Mouse (Mus musculus) neural tube, embryonic 12.5 days (tissue): ENCODE measurements around the gene Vmn1r204. TPM values are rescaled to one million over a fixed set of nuclear protein-coding genes. Genes with fewer than 3 reads are reported as not detected.
"Not testable (repeated sequence)": the region's sequence is repeated elsewhere in the genome, so short reads cannot be mapped to it uniquely, and the experiment has no call there.

Experiments
- ATAC-seq: fragments of 200-750 bp; cut with Nextera tagmentation; 2 replicates; pipeline ENCODE4 v1.8.0; 2017; ENCODE audit warnings: low read depth, mild to moderate bottlenecking, moderate TSS enrichment, moderate library complexity; ENCODE audit not compliant: low FRiP score
- H3K27ac ChIP-seq: fragments of 300-500 bp; sonication (generic); 2 replicates; pipeline ENCODE4 v1.5.1; 2016
- H3K27me3 ChIP-seq: fragments of 300-500 bp; sonication (generic); replicated peaks from 2 replicates; pipeline ENCODE4 v1.6.1; 2016; ENCODE audit warnings: mild to moderate bottlenecking
- H3K36me3 ChIP-seq: fragments of 300-500 bp; sonication (generic); 2 replicates; pipeline ENCODE4 v1.6.1; 2016; ENCODE audit warnings: mild to moderate bottlenecking
- H3K4me1 ChIP-seq: fragments of 300-500 bp; sonication (generic); 2 replicates; pipeline ENCODE4 v1.6.1; 2016
- H3K4me2 ChIP-seq: fragments of 300-500 bp; sonication (generic); replicated peaks from 2 replicates; pipeline ENCODE4 v1.6.1; 2016; ENCODE audit warnings: mild to moderate bottlenecking
- H3K4me3 ChIP-seq: fragments of 300-500 bp; sonication (generic); 2 replicates; pipeline ENCODE4 v1.5.1; 2016
- H3K9ac ChIP-seq: fragments of 300-500 bp; sonication (generic); 2 replicates; pipeline ENCODE4 v1.6.1; 2016; ENCODE audit warnings: mild to moderate bottlenecking
- H3K9me3 ChIP-seq: fragments of 300-500 bp; sonication (generic); 2 replicates; pipeline ENCODE4 v1.6.1; 2016; ENCODE audit warnings: mild to moderate bottlenecking
- WGBS: fragments of 180-500 bp; shearing (Covaris S2); methylation state at CpG from one replicate; pipeline ENCODE4 v1.1.7; 2016; 5-methylcytosine and 5-hydroxymethylcytosine counted together
- polyA plus RNA-seq: library from polyadenylated mRNA; unstranded; fragments of >200 nt; fragmentation: Nextera tagmentation; extraction: Ambion mirVana; gene quantifications from 2 replicates; pipeline ENCODE4 v1.2.1, GENCODE M21; 2016

Gene Vmn1r204
- polyA plus RNA-seq = not detected in 2 replicates

GRCm38 (mm10) chr13:22552898-22553297, at the start of gene Vmn1r204:
Gene Vmn1r204, plus strand, starts transcription at chr13:22553198.
- not testable (repeated sequence) for H3K27me3 ChIP-seq, H3K9ac ChIP-seq, H3K4me1 ChIP-seq, H3K4me3 ChIP-seq, H3K9me3 ChIP-seq, ATAC-seq, H3K27ac ChIP-seq, H3K36me3 ChIP-seq, H3K4me2 ChIP-seq
- 76% methylated on average over 1 of the region's 1 CpGs for WGBS

- no peaks in the 10 kb centered on the region for H3K4me1 ChIP-seq
- no peak within 1 kb of the TSS for H3K4me3 ChIP-seq
- ATAC-seq = no peak
- no peaks in the 10 kb centered on the region for H3K9me3 ChIP-seq
- H3K27me3 ChIP-seq = no peaks in the 10 kb centered on the region
- no peak within 1 kb of the TSS for H3K4me2 ChIP-seq
- no peak within 1 kb of the TSS for H3K27ac ChIP-seq
- no peaks in the 10 kb centered on the region for H3K36me3 ChIP-seq
- no peak within 1 kb of the TSS for H3K9ac ChIP-seq
These were observed 47.7 kb upstream of the Vmn1r204 start, which contains the start of gene Vmn1r202 for GRCm38 (mm10) chr13:22505281-22505680. Gene Vmn1r202, minus strand, starts transcription at chr13:22505381.

GRCm38 (mm10) chr13:22517814-22518213, 35.2 kb upstream of the Vmn1r204 start, which contains the start of gene Vmn1r203:
Gene Vmn1r203, plus strand, starts transcription at chr13:22518114.
- Histone ChIP-seq H3K4me3 (no peak within 1 kb of the TSS), H3K4me1 (no peaks in the 10 kb centered on the region), H3K4me2 (no peak within 1 kb of the TSS), H3K36me3 (no peaks in the 10 kb centered on the region), H3K9ac (no peak within 1 kb of the TSS), H3K27me3 (no peaks in the 10 kb centered on the region), H3K27ac (no peak within 1 kb of the TSS), H3K9me3 (no peaks in the 10 kb centered on the region)
- no peak for ATAC-seq

- H3K4me2 ChIP-seq, H3K4me3 ChIP-seq, H3K9ac ChIP-seq, H3K27me3 ChIP-seq, H3K36me3 ChIP-seq, ATAC-seq, H3K27ac ChIP-seq, H3K9me3 ChIP-seq, H3K4me1 ChIP-seq: not testable (repeated sequence)
- 87% methylated on average over 3 of the region's 3 CpGs for WGBS
These were observed 21.9 kb downstream of the Vmn1r204 start for GRCm38 (mm10) chr13:22574911-22575310.

GRCm38 (mm10) chr13:22583336-22583735, 30.3 kb downstream of the Vmn1r204 start:
- not testable (repeated sequence) for H3K4me1 ChIP-seq, H3K4me3 ChIP-seq, H3K4me2 ChIP-seq, H3K27me3 ChIP-seq, H3K9me3 ChIP-seq, ATAC-seq, H3K36me3 ChIP-seq, H3K27ac ChIP-seq, H3K9ac ChIP-seq
- 78% methylated on average over 14 of the region's 14 CpGs for WGBS

- no peak within 1 kb of the TSS for H3K4me3 ChIP-seq
- no peak for ATAC-seq
- H3K36me3 ChIP-seq = no peaks in the 10 kb centered on the region
- no peaks in the 10 kb centered on the region for H3K27me3 ChIP-seq
- H3K9me3 ChIP-seq = no peaks in the 10 kb centered on the region
- WGBS = 85% methylated on average over 3 of the region's 3 CpGs
- no peak within 1 kb of the TSS for H3K9ac ChIP-seq
- H3K4me2 ChIP-seq = no peak within 1 kb of the TSS
- no peak within 1 kb of the TSS for H3K27ac ChIP-seq
- H3K4me1 ChIP-seq = no peaks in the 10 kb centered on the region
These were observed 39.9 kb downstream of the Vmn1r204 start, which contains the start of gene Vmn1r205 for GRCm38 (mm10) chr13:22592900-22593299. Gene Vmn1r205, minus strand, starts transcription at chr13:22593000.

Other genes starting within 250 kb of the Vmn1r204 start
- gene Vmn1r197, start 228.6 kb upstream of the Vmn1r204 start, polyA plus RNA-seq = not detected in 2 replicates
- gene Vmn1r198, start 202.8 kb upstream of the Vmn1r204 start, polyA plus RNA-seq = not detected in 2 replicates
- not detected in 2 replicates for gene Vmn1r199, start 173.4 kb upstream of the Vmn1r204 start, polyA plus RNA-seq
- 0.04 TPM in 2 replicates for gene Vmn1r200, start 162.8 kb upstream of the Vmn1r204 start, polyA plus RNA-seq
- not detected in 2 replicates for gene Vmn1r201, start 81.3 kb upstream of the Vmn1r204 start, polyA plus RNA-seq
- not detected in 2 replicates for gene Vmn1r202, start 47.8 kb upstream of the Vmn1r204 start, polyA plus RNA-seq
- not detected in 2 replicates for gene Vmn1r203, start 35.1 kb upstream of the Vmn1r204 start, polyA plus RNA-seq
- gene Vmn1r205, start 39.8 kb downstream of the Vmn1r204 start, polyA plus RNA-seq = not detected in 2 replicates
- gene Vmn1r206, start 71.1 kb downstream of the Vmn1r204 start, polyA plus RNA-seq = not detected in 2 replicates
- not detected in 2 replicates for gene Vmn1r207-ps, start 176.4 kb downstream of the Vmn1r204 start, polyA plus RNA-seq
- gene Vmn1r208, start 224.2 kb downstream of the Vmn1r204 start, polyA plus RNA-seq = not detected in 2 replicates